ENCODE assay signal across 19 mouse cellular contexts in genomic region chr19:46619518-46619917, GRCm38 (mm10). TPM values are rescaled to one million over a fixed set of nuclear protein-coding genes. Genes with fewer than 3 reads are reported as not detected.
DNase-seq lines count a peak whose midpoint lies in the region; ATAC-seq and TF ChIP-seq lines count a peak whose summit lies in the region.
"Had no signal": no experiment of that assay in that cellular context is flagged by ENCODE, and none has a peak within 500 bp of the region (broad histone marks: within the 10 kb centered on the region; RNA-seq: fewer than 3 reads in every experiment).

No protein-coding gene starts in this region.

- H3K36me3 ChIP-seq in hindbrain, embryonic 12.5 days = 0 out of 2 replicates have a peak, but pooled peaks cover 4% of the 10 kb centered on the region
- no peaks in the 10 kb centered on the region for H3K36me3 ChIP-seq in hindbrain, embryonic 11.5 days (ENCODE audit: control insufficient read depth, insufficient read depth, low read length)
- no peaks in the 10 kb centered on the region for H3K36me3 ChIP-seq in lung, embryonic 15.5 days
- H3K36me3 ChIP-seq in heart, embryonic 16.5 days (ENCODE audit: control insufficient read depth, insufficient read depth) = no peaks in the 10 kb centered on the region

- H3K4me2 ChIP-seq in hindbrain, embryonic 12.5 days (replicated peaks) = no peak overlapping the region
- H3K4me2 ChIP-seq in hindbrain, embryonic 11.5 days (replicated peaks; ENCODE audit: low read depth, low read length) = no peak overlapping the region
- no peak overlapping the region for H3K4me2 ChIP-seq in lung, embryonic 15.5 days
- H3K4me2 ChIP-seq in heart, embryonic 16.5 days (ENCODE audit: low read depth, low read length) = peak overlapping the region; percentile 45
- H3K4me2 ChIP-seq: liver, embryonic 15.5 days had no signal

- no peaks in the 10 kb centered on the region for H3K9me3 ChIP-seq in hindbrain, embryonic 12.5 days (replicated peaks)
- no peaks in the 10 kb centered on the region for H3K9me3 ChIP-seq in hindbrain, embryonic 11.5 days (ENCODE audit: control insufficient read depth, low read length)
- no peaks in the 10 kb centered on the region for H3K9me3 ChIP-seq in lung, embryonic 15.5 days
- no peaks in the 10 kb centered on the region for H3K9me3 ChIP-seq in heart, embryonic 16.5 days (replicated peaks; ENCODE audit: control insufficient read depth, low read length)
- H3K9me3 ChIP-seq: hindbrain, embryonic 10.5 days; liver, embryonic 15.5 days had no signal

- intact Hi-C loops in gastrocnemius, adult 2 months (cut with DNase I) = no loop called here

- H3K4me1 ChIP-seq in hindbrain, embryonic 12.5 days = peaks cover 66% of the 10 kb centered on the region
- H3K4me1 ChIP-seq in hindbrain, embryonic 11.5 days (replicated peaks; ENCODE audit: control insufficient read depth, insufficient read depth, low read length) = peaks cover 29% of the 10 kb centered on the region
- peaks cover 66% of the 10 kb centered on the region for H3K4me1 ChIP-seq in lung, embryonic 15.5 days
- H3K4me1 ChIP-seq in heart, embryonic 16.5 days (ENCODE audit: control insufficient read depth, insufficient read depth, low read length) = peaks cover 79% of the 10 kb centered on the region

- DNase-seq in gastrocnemius, adult 2 months = no peak
- no peak for DNase-seq in gastrocnemius, postnatal 10 days
- DNase-seq in hindbrain, embryonic 11.5 days (ENCODE audit: low spot score) = no peak
- no peak for DNase-seq in lung, postnatal 10 days
- no peak for DNase-seq in cerebellum, adult 11-12 months
- DNase-seq: kidney, adult 9 months; layer of hippocampus, postnatal 36 days; right cerebral cortex, postnatal 14 days; thymus, adult 18-20 months had no signal

- H3K9ac ChIP-seq in hindbrain, embryonic 12.5 days = no peak overlapping the region
- no peak overlapping the region; the same call in 1 of the 2 replicates for H3K9ac ChIP-seq in hindbrain, embryonic 11.5 days (ENCODE audit: low read depth, low read length)
- no peak overlapping the region for H3K9ac ChIP-seq in lung, embryonic 15.5 days
- peak overlapping the region; percentile 49 for H3K9ac ChIP-seq in heart, embryonic 16.5 days (ENCODE audit: low read length)
- H3K9ac ChIP-seq: liver, embryonic 15.5 days had no signal

- H3K27ac ChIP-seq in gastrocnemius, adult 2 months = peak overlapping the region; percentile 95
- H3K27ac ChIP-seq in hindbrain, embryonic 12.5 days = peak overlapping the region; percentile 24; the same call in 1 of the 2 replicates
- H3K27ac ChIP-seq in hindbrain, embryonic 11.5 days (ENCODE audit: low read depth, low read length) = no peak overlapping the region
- peak overlapping the region; percentile 54 for H3K27ac ChIP-seq in lung, embryonic 15.5 days
- peak overlapping the region; percentile 81 for H3K27ac ChIP-seq in heart, embryonic 16.5 days (ENCODE audit: low read length)
- H3K27ac ChIP-seq: liver, embryonic 15.5 days had no signal

- WGBS in hindbrain, embryonic 12.5 days = 97% methylated on average over 6 of the region's 6 CpGs
- WGBS in hindbrain, embryonic 11.5 days = 94% methylated on average over 6 of the region's 6 CpGs
- 81% methylated on average over 6 of the region's 6 CpGs for WGBS in lung, embryonic 15.5 days
- 72% methylated on average over 6 of the region's 6 CpGs for WGBS in heart, embryonic 16.5 days

- H3K4me3 ChIP-seq in gastrocnemius, adult 2 months = peak overlapping the region; percentile 24
- H3K4me3 ChIP-seq in hindbrain, embryonic 12.5 days = no peak overlapping the region
- no peak overlapping the region for H3K4me3 ChIP-seq in hindbrain, embryonic 11.5 days (ENCODE audit: low read depth, low read length)
- no peak overlapping the region for H3K4me3 ChIP-seq in lung, embryonic 15.5 days
- H3K4me3 ChIP-seq in heart, embryonic 16.5 days (ENCODE audit: low read length) = no peak overlapping the region
- H3K4me3 ChIP-seq: erythroblast, embryonic 14.5 days; hindbrain, embryonic 10.5 days; liver, embryonic 15.5 days had no signal

- H3K27me3 ChIP-seq in hindbrain, embryonic 12.5 days = no peaks in the 10 kb centered on the region
- H3K27me3 ChIP-seq in hindbrain, embryonic 11.5 days (ENCODE audit: control insufficient read depth, insufficient read depth, low read length) = no peaks in the 10 kb centered on the region
- no peaks in the 10 kb centered on the region for H3K27me3 ChIP-seq in lung, embryonic 15.5 days
- H3K27me3 ChIP-seq in heart, embryonic 16.5 days (ENCODE audit: control insufficient read depth, insufficient read depth, low read length) = no peaks in the 10 kb centered on the region
- H3K27me3 ChIP-seq: liver, embryonic 15.5 days had no signal

- no peak for ATAC-seq in hindbrain, embryonic 12.5 days (ENCODE audit: low FRiP score)
- no peak for ATAC-seq in hindbrain, embryonic 11.5 days (ENCODE audit: low FRiP score)
- ATAC-seq in lung, embryonic 15.5 days (ENCODE audit: borderline replicate concordance, extremely low read depth, low FRiP score, low TSS enrichment) = no peak
- ATAC-seq in heart, embryonic 16.5 days (replicated peaks; ENCODE audit: extremely low read depth, insufficient read depth, low FRiP score) = no peak
- ATAC-seq: forebrain, embryonic 16.5 days had no signal

- TF ChIP-seq CTCF in gastrocnemius, adult 2 months (IDR thresholded peaks at IDR 0.05) = no peak

RNA-seq across cellular contexts. Expression of gene Wbp1l, which starts 20.6 kb away (rescaled TPM):
- total RNA-seq in gastrocnemius, adult 2 months (2021) = 100 to 1,000 TPM in 1 of 2 experiments, 10 to 100 TPM in 1; 65.4 to 101 TPM
- total RNA-seq in gastrocnemius, postnatal 10 days (2021) = 10 to 100 TPM; 38.3 to 41.6 TPM
- polyA plus RNA-seq in hindbrain, embryonic 12.5 days (2016; fragmentation: Nextera tagmentation; extraction: Ambion mirVana) = 54.6 and 56.4 TPM in 2 replicates
- 31.5 and 33.4 TPM in 2 replicates for polyA plus RNA-seq in hindbrain, embryonic 11.5 days (2014; fragmentation: Nextera tagmentation; extraction: Ambion mirVana)
- 44.0 and 48.0 TPM in 2 replicates for polyA plus RNA-seq in lung, embryonic 15.5 days (2015; fragmentation: Nextera tagmentation; extraction: Ambion mirVana)
- 60.5 and 63.3 TPM in 2 replicates for polyA plus RNA-seq in heart, embryonic 16.5 days (2015; fragmentation: Nextera tagmentation; extraction: Ambion mirVana)

RNA-seq across cellular contexts. Expression of gene Sfxn2, which starts 46.4 kb away (rescaled TPM):
- total RNA-seq in gastrocnemius, adult 2 months (2021) = 1 to 10 TPM; 3.2 to 3.7 TPM
- total RNA-seq in gastrocnemius, postnatal 10 days (2021) = 1 to 10 TPM; 5.5 to 7.3 TPM
- polyA plus RNA-seq in hindbrain, embryonic 12.5 days (2016; fragmentation: Nextera tagmentation; extraction: Ambion mirVana) = 14.6 and 15.0 TPM in 2 replicates
- 9.3 and 11.1 TPM in 2 replicates for polyA plus RNA-seq in hindbrain, embryonic 11.5 days (2014; fragmentation: Nextera tagmentation; extraction: Ambion mirVana)
- 27.9 and 28.3 TPM in 2 replicates for polyA plus RNA-seq in lung, embryonic 15.5 days (2015; fragmentation: Nextera tagmentation; extraction: Ambion mirVana)
- polyA plus RNA-seq in heart, embryonic 16.5 days (2015; fragmentation: Nextera tagmentation; extraction: Ambion mirVana) = 10.0 and 11.4 TPM in 2 replicates

RNA-seq across cellular contexts. Expression of gene Arl3, which starts 46.5 kb away (rescaled TPM):
- 10 to 100 TPM; 64.0 to 67.7 TPM for total RNA-seq in gastrocnemius, adult 2 months (2021)
- 10 to 100 TPM; 48.9 to 50.5 TPM for total RNA-seq in gastrocnemius, postnatal 10 days (2021)
- 190 and 196 TPM in 2 replicates for polyA plus RNA-seq in hindbrain, embryonic 12.5 days (2016; fragmentation: Nextera tagmentation; extraction: Ambion mirVana)
- polyA plus RNA-seq in hindbrain, embryonic 11.5 days (2014; fragmentation: Nextera tagmentation; extraction: Ambion mirVana) = 145 and 160 TPM in 2 replicates
- 115 and 119 TPM in 2 replicates for polyA plus RNA-seq in lung, embryonic 15.5 days (2015; fragmentation: Nextera tagmentation; extraction: Ambion mirVana)
- 95.6 and 101 TPM in 2 replicates for polyA plus RNA-seq in heart, embryonic 16.5 days (2015; fragmentation: Nextera tagmentation; extraction: Ambion mirVana)

RNA-seq across cellular contexts. Expression of gene Cyp17a1, which starts 53.5 kb away (rescaled TPM):
- total RNA-seq in gastrocnemius, adult 2 months (2021) = not detected
- total RNA-seq in gastrocnemius, postnatal 10 days (2021) = not detected
- polyA plus RNA-seq in hindbrain, embryonic 12.5 days (2016; fragmentation: Nextera tagmentation; extraction: Ambion mirVana) = not detected in 2 replicates
- 0.29 TPM in 1 of 2 replicates, not detected in the other for polyA plus RNA-seq in hindbrain, embryonic 11.5 days (2014; fragmentation: Nextera tagmentation; extraction: Ambion mirVana)
- 0.10 TPM in 1 of 2 replicates, not detected in the other for polyA plus RNA-seq in lung, embryonic 15.5 days (2015; fragmentation: Nextera tagmentation; extraction: Ambion mirVana)
- 1.00 and 1.7 TPM in 2 replicates for polyA plus RNA-seq in heart, embryonic 16.5 days (2015; fragmentation: Nextera tagmentation; extraction: Ambion mirVana)
- total RNA-seq: gastrocnemius, adult 18-20 months; layer of hippocampus, postnatal 36 days; megakaryocyte-erythroid progenitor cell, adult 5-6 weeks had no signal
- polyA plus RNA-seq: erythroblast, embryonic 14.5 days; hindbrain, embryonic 10.5 days; limb, embryonic 11.5 days had no signal
